Mouse (Mus musculus): Measurements from ENCODE around the gene Pnma1. TPM values are rescaled to one million over a fixed set of nuclear protein-coding genes. Genes with fewer than 3 reads are reported as not detected.

Pnma1 gene
- polyA plus RNA-seq, 1 experiment from 2014 or later, result 0.68 TPM

DNA sequence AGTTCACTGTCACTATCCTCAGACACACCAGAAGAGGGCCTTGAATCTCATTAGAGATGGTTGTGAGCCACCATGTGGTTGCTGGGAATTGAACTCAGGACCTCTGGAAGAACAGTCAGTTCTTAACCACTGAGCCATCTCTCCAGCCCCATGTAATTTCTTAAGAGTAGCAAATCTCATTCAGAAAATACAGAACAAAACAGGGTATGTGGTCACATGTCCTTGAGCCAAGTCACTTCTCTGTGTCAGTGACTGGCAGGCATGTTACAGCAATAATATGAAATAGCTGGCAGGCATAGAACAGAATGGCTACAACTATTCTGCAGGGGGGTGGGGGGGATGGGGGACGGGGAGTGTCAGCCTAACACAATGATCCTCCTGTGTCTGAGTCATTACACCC lies 48.2 kb downstream of the Pnma1 start:
- Histone ChIP-seq H3K9ac (ENCODE audit: low read length) (no peak overlapping the region), H3K4me2 (ENCODE audit: low read length) (peak overlapping the region; percentile 83), H3K27me3 (ENCODE audit: control insufficient read depth, insufficient read depth, low read length) (no peaks in the 10 kb centered on the region), H3K9me3 (ENCODE audit: control insufficient read depth, low read length) (0 out of 2 replicates have a peak, but pooled peaks cover 2% of the 10 kb centered on the region), H3K4me3 (ENCODE audit: control insufficient read depth in 1 of 2, insufficient read depth in 1 of 2, low read depth in 1 of 2, low read length in 2 of 2) (no peak overlapping the region), H3K4me1 (ENCODE audit: control insufficient read depth in 2 of 2, insufficient read depth in 2 of 2, low read length in 2 of 2) (0 out of 4 replicates have a peak, but pooled peaks cover 0 to 3% of the 10 kb centered on the region in 2 experiments), H3K27ac (replicated peaks in 1 of 2; ENCODE audit: control insufficient read depth in 1 of 2, insufficient read depth in 1 of 2, low read depth in 2 of 2, low read length in 2 of 2) (no peak overlapping the region), H3K36me3 (ENCODE audit: control insufficient read depth, insufficient read depth, low read length) (no peaks in the 10 kb centered on the region)
- no peak for ATAC-seq (ENCODE audit: insufficient number of reproducible peaks, insufficient read depth, low FRiP score, low read depth)
- WGBS, result 84% methylated on average over 1 of the region's 1 CpGs

DNA sequence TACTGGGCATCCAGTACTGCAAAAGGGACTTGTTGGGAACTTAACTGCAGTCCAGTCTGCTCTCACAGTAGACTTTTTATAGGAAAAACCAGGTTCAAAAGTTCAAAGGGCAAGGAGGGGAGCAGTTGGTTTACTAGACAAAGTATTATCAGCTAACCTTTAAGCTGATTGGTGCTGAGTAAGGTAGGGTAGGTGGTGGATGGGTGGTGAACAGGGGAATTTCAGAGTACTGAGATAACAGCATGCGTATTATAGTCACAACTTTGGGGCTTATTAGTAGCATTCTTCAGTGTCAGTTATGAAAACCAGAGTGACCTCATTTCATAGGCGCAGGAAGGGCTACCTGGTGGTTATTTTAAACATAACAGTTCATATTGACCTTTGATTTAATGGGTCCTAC lies 48.7 kb downstream of the Pnma1 start:
- Histone ChIP-seq H3K4me3 (ENCODE audit: control insufficient read depth in 1 of 2, insufficient read depth in 1 of 2, low read depth in 1 of 2, low read length in 2 of 2) (no peak overlapping the region), H3K9ac (ENCODE audit: low read length) (no peak overlapping the region), H3K4me2 (ENCODE audit: low read length) (no peak overlapping the region), H3K9me3 (ENCODE audit: control insufficient read depth, low read length) (0 out of 2 replicates have a peak, but pooled peaks cover 2% of the 10 kb centered on the region), H3K36me3 (ENCODE audit: control insufficient read depth, insufficient read depth, low read length) (no peaks in the 10 kb centered on the region), H3K4me1 (ENCODE audit: control insufficient read depth in 2 of 2, insufficient read depth in 2 of 2, low read length in 2 of 2) (0 out of 4 replicates have a peak, but pooled peaks cover 0 to 3% of the 10 kb centered on the region in 2 experiments), H3K27ac (replicated peaks in 1 of 2; ENCODE audit: control insufficient read depth in 1 of 2, insufficient read depth in 1 of 2, low read depth in 2 of 2, low read length in 2 of 2) (no peak overlapping the region), H3K27me3 (ENCODE audit: control insufficient read depth, insufficient read depth, low read length) (no peaks in the 10 kb centered on the region)
- no peak for ATAC-seq (ENCODE audit: insufficient number of reproducible peaks, insufficient read depth, low FRiP score, low read depth)
- 87% methylated on average over 2 of the region's 2 CpGs for WGBS

Other genes with a start within 250 kb of the Pnma1 start
- gene Numb, start 226.6 kb downstream of the Pnma1 start, polyA plus RNA-seq (2014; fragmentation: Nextera tagmentation; extraction: Ambion mirVana), result 29.9 and 31.8 TPM in 2 replicates
- gene Riox1, start 197.9 kb downstream of the Pnma1 start, polyA plus RNA-seq (2014; fragmentation: Nextera tagmentation; extraction: Ambion mirVana), result 7.8 and 9.2 TPM in 2 replicates
- not detected in 2 replicates for gene Heatr4, start 163.6 kb downstream of the Pnma1 start, polyA plus RNA-seq (2014; fragmentation: Nextera tagmentation; extraction: Ambion mirVana)
- gene Acot2, start 160.6 kb downstream of the Pnma1 start, polyA plus RNA-seq (2014; fragmentation: Nextera tagmentation; extraction: Ambion mirVana), result 79.5 and 81.2 TPM in 2 replicates
- gene Acot1, start 139.0 kb downstream of the Pnma1 start, polyA plus RNA-seq (2014; fragmentation: Nextera tagmentation; extraction: Ambion mirVana), result 30.0 and 31.9 TPM in 2 replicates
- 0.30 and 0.32 TPM in 2 replicates for gene Acot4, start 110.1 kb downstream of the Pnma1 start, polyA plus RNA-seq (2014; fragmentation: Nextera tagmentation; extraction: Ambion mirVana)
- gene Gm49366, start 109.6 kb downstream of the Pnma1 start, polyA plus RNA-seq (2014; fragmentation: Nextera tagmentation; extraction: Ambion mirVana), result not detected in 2 replicates
- gene Acot3, start 96.3 kb downstream of the Pnma1 start, polyA plus RNA-seq (2014; fragmentation: Nextera tagmentation; extraction: Ambion mirVana), result 0.72 and 1.0 TPM in 2 replicates
- gene Acot5, start 79.2 kb downstream of the Pnma1 start, polyA plus RNA-seq (2014; fragmentation: Nextera tagmentation; extraction: Ambion mirVana), result not detected in 2 replicates
- gene Acot6, start 47.8 kb downstream of the Pnma1 start, polyA plus RNA-seq (2014; fragmentation: Nextera tagmentation; extraction: Ambion mirVana), result 1.4 TPM in 2 replicates
- 2.4 and 3.4 TPM in 2 replicates for gene Dnal1, start 34.1 kb downstream of the Pnma1 start, polyA plus RNA-seq (2014; fragmentation: Nextera tagmentation; extraction: Ambion mirVana)
- gene Elmsan1, start 70.4 kb upstream of the Pnma1 start, polyA plus RNA-seq (2014; fragmentation: Nextera tagmentation; extraction: Ambion mirVana), result 7.1 and 7.4 TPM in 2 replicates
- 79.0 and 92.4 TPM in 2 replicates for gene Ptgr2, start 136.7 kb upstream of the Pnma1 start, polyA plus RNA-seq (2014; fragmentation: Nextera tagmentation; extraction: Ambion mirVana)
- 53.1 and 55.4 TPM in 2 replicates for gene Zfp410, start 168.4 kb upstream of the Pnma1 start, polyA plus RNA-seq (2014; fragmentation: Nextera tagmentation; extraction: Ambion mirVana)
- 80.0 and 80.7 TPM in 2 replicates for gene Coq6, start 213.2 kb upstream of the Pnma1 start, polyA plus RNA-seq (2014; fragmentation: Nextera tagmentation; extraction: Ambion mirVana)
- 5.3 and 6.3 TPM in 2 replicates for gene Fam161b, start 213.3 kb upstream of the Pnma1 start, polyA plus RNA-seq (2014; fragmentation: Nextera tagmentation; extraction: Ambion mirVana)